Mouse (Mus musculus) CH12.LX (cell line): ENCODE data around the gene Csnk1g2.

Experiments
- BHLHE40 ChIP-seq: IDR thresholded peaks from 2 replicates; pipeline ENCODE4 v1.6.1; 2011; ENCODE audit warnings: mild to moderate bottlenecking, low read depth, low read length, improper control_type of control experiment
- CTCF ChIP-seq, 2 experiments: IDR thresholded peaks in 1 of 2; conservative IDR thresholded peaks in 1 of 2; 2 replicates each; pipeline ENCODE4 v1.5.1; 2011 to 2012; ENCODE audit warnings: low read depth in 2 of 2, low read length in 2 of 2, improper control_type of control experiment in 1 of 2, inconsistent platforms in 1 of 2, mild to moderate bottlenecking in 1 of 2, moderate library complexity in 1 of 2
- ELF1 ChIP-seq: IDR thresholded peaks from 2 replicates; pipeline ENCODE4 v1.6.1; 2014; ENCODE audit warnings: low read depth, mild to moderate bottlenecking, inconsistent platforms, low read length, improper control_type of control experiment
- EP300 ChIP-seq: IDR thresholded peaks from 2 replicates; pipeline ENCODE4 v1.6.1; 2011; ENCODE audit warnings: low read length, improper control_type of control experiment
- MEF2A ChIP-seq: IDR thresholded peaks from 2 replicates; pipeline ENCODE4 v1.6.1; 2014; ENCODE audit warnings: low read depth, mild to moderate bottlenecking, inconsistent platforms, low read length, improper control_type of control experiment, borderline replicate concordance
- POLR2A ChIP-seq: IDR thresholded peaks from 2 replicates; pipeline ENCODE4 v1.6.1; 2011; ENCODE audit warnings: low read depth, mild to moderate bottlenecking, improper control_type of control experiment, low read length
- SIN3A ChIP-seq: IDR thresholded peaks from 2 replicates; pipeline ENCODE4 v1.6.1; 2012; ENCODE audit warnings: low read length, improper control_type of control experiment, inconsistent platforms
- ZNF384 ChIP-seq: IDR thresholded peaks from 2 replicates; pipeline ENCODE4 v1.6.1; 2012; ENCODE audit warnings: low read depth, low read length, improper control_type of control experiment, inconsistent platforms

GRCm38 (mm10) chr10:80665981-80666733 lies 43.5 kb downstream of the Csnk1g2 start:
- no peak for TF ChIP-seq POLR2A
- TF ChIP-seq CTCF (conservative IDR thresholded peaks at IDR 0.05 in 1 of 2, IDR thresholded peaks at IDR 0.05 in 1 of 2; ENCODE audit: low read depth in 2 of 2, low read length in 2 of 2), result no peak
- TF ChIP-seq SIN3A, result no peak
- no peak for TF ChIP-seq EP300
- no peak for TF ChIP-seq BHLHE40
- TF ChIP-seq ELF1, result no peak
- no peak for TF ChIP-seq MEF2A
- no peak for TF ChIP-seq ZNF384
